Mouse (Mus musculus): ENCODE results near the gene Vmn2r37. TPM values are rescaled to one million over a fixed set of nuclear protein-coding genes. Genes with fewer than 3 reads are reported as not detected.
"Not testable (repeated sequence)": the region's sequence is repeated elsewhere in the genome, so short reads cannot be mapped to it uniquely, and the experiment has no call there.

Vmn2r37 gene
- total RNA-seq (2021): not detected

- DNase-seq (ENCODE audit: low spot score in 2 of 2); intact Hi-C loops (cut with DNase I): not testable (repeated sequence)
These were observed at the start of gene Vmn2r37 for GRCm38 (mm10) chr7:9223553-9223952. Gene Vmn2r37 (minus strand): TSS chr7:9223653.

Other genes starting within 250 kb of the Vmn2r37 start
- not detected for gene Vmn2r39, start 192.9 kb downstream of the Vmn2r37 start, total RNA-seq (2021)
- gene Vmn2r38, start 125.8 kb downstream of the Vmn2r37 start, total RNA-seq (2021): not detected

Data from left cerebral cortex, postnatal 36 days (tissue).